Mouse (Mus musculus): ENCODE results near the gene Adcy4. TPM values are rescaled to one million over a fixed set of nuclear protein-coding genes. Genes with fewer than 3 reads are reported as not detected.

The Adcy4 gene
- polyA plus RNA-seq, 1 experiment from 2014 or later, result 17.7 TPM

- no peaks in the 10 kb centered on the region for H3K36me3 ChIP-seq
- peak within 1 kb of the TSS; percentile 71 for H3K4me3 ChIP-seq
- H3K4me2 ChIP-seq, result peak within 1 kb of the TSS; percentile 90
- no peaks in the 10 kb centered on the region for H3K9me3 ChIP-seq
- H3K27ac ChIP-seq (replicated peaks), result peak within 1 kb of the TSS; percentile 95
- peak within 1 kb of the TSS; percentile 92 for H3K9ac ChIP-seq
- peak; percentile 62 for ATAC-seq (ENCODE audit: extremely low read depth, insufficient number of reproducible peaks, low FRiP score, low TSS enrichment)
- peaks cover 49% of the 10 kb centered on the region for H3K4me1 ChIP-seq
- 1% methylated on average over 44 of the region's 46 CpGs for WGBS
- H3K27me3 ChIP-seq (replicated peaks), result peaks cover 24% of the 10 kb centered on the region
Measured at GRCm38 (mm10) chr14:55822991-55823762, 39.3 kb upstream of the Adcy4 start, which contains the start of gene Nfatc4. TSS of gene Nfatc4 (plus strand) at chr14:55823144.

GRCm38 (mm10) chr14:55822435-55822990 lies 38.6 kb upstream of the Adcy4 start:
- no peaks in the 10 kb centered on the region for H3K36me3 ChIP-seq
- ATAC-seq (ENCODE audit: extremely low read depth, insufficient number of reproducible peaks, low FRiP score, low TSS enrichment), result no peak
- H3K4me2 ChIP-seq, result peak overlapping the region; percentile 90
- peak overlapping the region; percentile 92 for H3K9ac ChIP-seq
- 4% methylated on average over 13 of the region's 13 CpGs for WGBS
- H3K27me3 ChIP-seq (replicated peaks), result peaks cover 21% of the 10 kb centered on the region
- H3K9me3 ChIP-seq, result no peaks in the 10 kb centered on the region
- H3K4me1 ChIP-seq, result peaks cover 42% of the 10 kb centered on the region
- H3K4me3 ChIP-seq, result peak overlapping the region; percentile 71
- H3K27ac ChIP-seq (replicated peaks), result peak overlapping the region; percentile 95

GRCm38 (mm10) chr14:55820576-55820975 lies 36.7 kb upstream of the Adcy4 start:
- ATAC-seq (ENCODE audit: extremely low read depth, insufficient number of reproducible peaks, low FRiP score, low TSS enrichment), result no peak
- Histone ChIP-seq H3K4me1 (peaks cover 26% of the 10 kb centered on the region), H3K4me2 (no peak overlapping the region)

GRCm38 (mm10) chr14:55819845-55820405 lies 36.0 kb upstream of the Adcy4 start:
- WGBS, result 67% methylated on average over 7 of the region's 7 CpGs
- Histone ChIP-seq H3K36me3 (no peaks in the 10 kb centered on the region), H3K4me3 (no peak overlapping the region), H3K27ac (replicated peaks) (no peak overlapping the region), H3K27me3 (replicated peaks) (no peaks in the 10 kb centered on the region), H3K4me1 (peaks cover 23% of the 10 kb centered on the region), H3K4me2 (no peak overlapping the region), H3K9me3 (no peaks in the 10 kb centered on the region), H3K9ac (no peak overlapping the region)
- ATAC-seq (ENCODE audit: extremely low read depth, insufficient number of reproducible peaks, low FRiP score, low TSS enrichment), result no peak

More at GRCm38 (mm10) chr14:55820576-55820975, 36.7 kb upstream of the Adcy4 start:
- Histone ChIP-seq H3K36me3 (no peaks in the 10 kb centered on the region), H3K4me3 (no peak overlapping the region), H3K27me3 (replicated peaks) (peaks cover 2% of the 10 kb centered on the region; the same call in 1 of the 2 replicates), H3K27ac (replicated peaks) (no peak overlapping the region), H3K9ac (no peak overlapping the region), H3K9me3 (no peaks in the 10 kb centered on the region)
- 68% methylated on average over 9 of the region's 9 CpGs for WGBS

- peak overlapping the region; percentile 78 for H3K9ac ChIP-seq
- H3K36me3 ChIP-seq, result no peaks in the 10 kb centered on the region
- 23% methylated on average over 17 of the region's 17 CpGs for WGBS
- H3K4me2 ChIP-seq, result peak overlapping the region; percentile 75
- no peaks in the 10 kb centered on the region for H3K9me3 ChIP-seq
- no peaks in the 10 kb centered on the region; the same call in 1 of the 2 replicates for H3K27me3 ChIP-seq (replicated peaks)
- H3K4me1 ChIP-seq, result peaks cover 5% of the 10 kb centered on the region; the same call in 1 of the 2 replicates
- peak overlapping the region; percentile 56 for H3K4me3 ChIP-seq
- H3K27ac ChIP-seq (replicated peaks), result 0 out of 2 replicates have a peak overlapping the region, but pooled peaks have one; percentile 37
- ATAC-seq (ENCODE audit: extremely low read depth, insufficient number of reproducible peaks, low FRiP score, low TSS enrichment), result no peak
Measured at GRCm38 (mm10) chr14:55815310-55815751, 31.4 kb upstream of the Adcy4 start.

- WGBS, result 28% methylated on average over 16 of the region's 16 CpGs
- Histone ChIP-seq H3K27me3 (replicated peaks) (no peaks in the 10 kb centered on the region; the same call in 1 of the 2 replicates), H3K4me2 (peak overlapping the region; percentile 75), H3K9ac (peak overlapping the region; percentile 78), H3K9me3 (no peaks in the 10 kb centered on the region), H3K4me1 (peaks cover 5% of the 10 kb centered on the region; the same call in 1 of the 2 replicates), H3K36me3 (no peaks in the 10 kb centered on the region), H3K27ac (replicated peaks) (0 out of 2 replicates have a peak overlapping the region, but pooled peaks have one; percentile 37), H3K4me3 (peak overlapping the region; percentile 56)
- ATAC-seq (ENCODE audit: extremely low read depth, insufficient number of reproducible peaks, low FRiP score, low TSS enrichment), result no peak
Measured at GRCm38 (mm10) chr14:55814885-55815284, 31.0 kb upstream of the Adcy4 start.

- peaks cover 6% of the 10 kb centered on the region; the same call in 1 of the 2 replicates for H3K27me3 ChIP-seq (replicated peaks)
- no peak overlapping the region for H3K4me2 ChIP-seq
- peak overlapping the region; percentile 37 for H3K27ac ChIP-seq (replicated peaks)
- peaks cover 11% of the 10 kb centered on the region; the same call in 1 of the 2 replicates for H3K4me1 ChIP-seq
- H3K4me3 ChIP-seq, result no peak overlapping the region
- no peak overlapping the region for H3K9ac ChIP-seq
- no peak for ATAC-seq (ENCODE audit: extremely low read depth, insufficient number of reproducible peaks, low FRiP score, low TSS enrichment)
- 67% methylated on average over 15 of the region's 15 CpGs for WGBS
- H3K36me3 ChIP-seq, result no peaks in the 10 kb centered on the region
- no peaks in the 10 kb centered on the region for H3K9me3 ChIP-seq
Measured at GRCm38 (mm10) chr14:55795380-55796163, 11.7 kb upstream of the Adcy4 start.

GRCm38 (mm10) chr14:55793946-55794345 lies 10.1 kb upstream of the Adcy4 start:
- no peaks in the 10 kb centered on the region for H3K9me3 ChIP-seq
- H3K9ac ChIP-seq, result no peak overlapping the region
- ATAC-seq (ENCODE audit: extremely low read depth, insufficient number of reproducible peaks, low FRiP score, low TSS enrichment), result no peak
- WGBS, result 59% methylated on average over 2 of the region's 2 CpGs
- H3K27ac ChIP-seq (replicated peaks), result no peak overlapping the region
- H3K4me1 ChIP-seq, result peaks cover 11% of the 10 kb centered on the region
- H3K27me3 ChIP-seq (replicated peaks), result peaks cover 22% of the 10 kb centered on the region
- no peak overlapping the region for H3K4me3 ChIP-seq
- no peaks in the 10 kb centered on the region for H3K36me3 ChIP-seq
- no peak overlapping the region for H3K4me2 ChIP-seq

GRCm38 (mm10) chr14:55793461-55793860 lies 9.6 kb upstream of the Adcy4 start:
- Histone ChIP-seq H3K4me1 (peaks cover 16% of the 10 kb centered on the region), H3K4me3 (no peak overlapping the region), H3K36me3 (no peaks in the 10 kb centered on the region), H3K9ac (no peak overlapping the region), H3K27ac (replicated peaks) (no peak overlapping the region), H3K9me3 (no peaks in the 10 kb centered on the region), H3K4me2 (no peak overlapping the region), H3K27me3 (replicated peaks) (peaks cover 27% of the 10 kb centered on the region)
- ATAC-seq (ENCODE audit: extremely low read depth, insufficient number of reproducible peaks, low FRiP score, low TSS enrichment), result no peak
- 48% methylated on average over 2 of the region's 2 CpGs for WGBS

GRCm38 (mm10) chr14:55788256-55789050 lies 4.6 kb upstream of the Adcy4 start, which contains the start of gene Ripk3:
TSS of gene Ripk3 (minus strand) at chr14:55788865.
- Histone ChIP-seq H3K4me3 (peak within 1 kb of the TSS; percentile 60), H3K4me1 (peaks cover 32% of the 10 kb centered on the region), H3K4me2 (peak within 1 kb of the TSS; percentile 88), H3K9ac (peak within 1 kb of the TSS; percentile 76), H3K27ac (replicated peaks) (no peak within 1 kb of the TSS), H3K9me3 (no peaks in the 10 kb centered on the region), H3K27me3 (replicated peaks) (peaks cover 77% of the 10 kb centered on the region), H3K36me3 (0 out of 2 replicates have a peak, but pooled peaks cover 2% of the 10 kb centered on the region)
- no peak for ATAC-seq (ENCODE audit: extremely low read depth, insufficient number of reproducible peaks, low FRiP score, low TSS enrichment)
- 5% methylated on average over 40 of the region's 40 CpGs for WGBS
